Mouse (Mus musculus) myocyte (in vitro differentiated cells): Measurements from ENCODE around the gene Stk10.

Experiments
- CEBPB ChIP-seq: IDR thresholded peaks from 2 replicates; pipeline ENCODE4 v1.6.1; 2011; ENCODE audit warnings: mild to moderate bottlenecking, moderate library complexity; ENCODE audit not compliant: poor library complexity, insufficient read depth, severe bottlenecking
- E2F4 ChIP-seq: IDR thresholded peaks from one replicate; pipeline ENCODE4 v1.6.1; 2011; ENCODE audit warnings: mild to moderate bottlenecking, control low read depth, moderate library complexity; ENCODE audit not compliant: insufficient read depth
- POLR2A ChIP-seq: IDR thresholded peaks from one replicate; pipeline ENCODE4 v1.6.1; 2011; ENCODE audit warnings: low read depth, mild to moderate bottlenecking, control low read depth, moderate library complexity; ENCODE audit not compliant: insufficient read length
- REST ChIP-seq: IDR thresholded peaks from one replicate; pipeline ENCODE4 v1.6.1; 2011; ENCODE audit warnings: mild to moderate bottlenecking, control low read depth, moderate library complexity; ENCODE audit not compliant: insufficient read depth, insufficient read length
- USF1 ChIP-seq: IDR thresholded peaks from one replicate; pipeline ENCODE4 v1.6.1; 2011; ENCODE audit warnings: low read depth, mild to moderate bottlenecking, control low read depth, moderate library complexity

GRCm38 (mm10) chr11:32610616-32611015 lies 77.5 kb downstream of the Stk10 start:
- no peak for TF ChIP-seq USF1
- no peak for TF ChIP-seq POLR2A
- no peak for TF ChIP-seq E2F4
- TF ChIP-seq CEBPB = no peak
- TF ChIP-seq REST = no peak
